Mouse (Mus musculus) C2C12 (cell line): Measurements from ENCODE around the gene Qprt.

ENCODE experiments used
- CTCF ChIP-seq: IDR thresholded peaks from one replicate; pipeline ENCODE4 v1.5.1; 2011; ENCODE audit not compliant: control insufficient read depth, insufficient read depth, insufficient read length
- FOSL1 ChIP-seq: IDR thresholded peaks from one replicate; pipeline ENCODE4 v1.8.0; 2011; ENCODE audit warnings: mild to moderate bottlenecking, low read length; ENCODE audit not compliant: poor library complexity, insufficient read depth, severe bottlenecking
- MAX ChIP-seq: IDR thresholded peaks from one replicate; pipeline ENCODE4 v1.6.1; 2011; ENCODE audit warnings: mild to moderate bottlenecking, control low read depth
- MYOD1 ChIP-seq: IDR thresholded peaks from one replicate; pipeline ENCODE4 v1.6.1; 2011; ENCODE audit warnings: low read depth; ENCODE audit not compliant: control insufficient read depth, insufficient read length
- MYOG ChIP-seq: IDR thresholded peaks from one replicate; pipeline ENCODE4 v1.6.1; 2011; ENCODE audit not compliant: control insufficient read depth, insufficient read length; ENCODE audit errors: extremely low read depth
- USF1 ChIP-seq: IDR thresholded peaks from one replicate; pipeline ENCODE4 v1.6.1; 2011; ENCODE audit warnings: low read depth, mild to moderate bottlenecking, control low read depth, moderate library complexity

DNA sequence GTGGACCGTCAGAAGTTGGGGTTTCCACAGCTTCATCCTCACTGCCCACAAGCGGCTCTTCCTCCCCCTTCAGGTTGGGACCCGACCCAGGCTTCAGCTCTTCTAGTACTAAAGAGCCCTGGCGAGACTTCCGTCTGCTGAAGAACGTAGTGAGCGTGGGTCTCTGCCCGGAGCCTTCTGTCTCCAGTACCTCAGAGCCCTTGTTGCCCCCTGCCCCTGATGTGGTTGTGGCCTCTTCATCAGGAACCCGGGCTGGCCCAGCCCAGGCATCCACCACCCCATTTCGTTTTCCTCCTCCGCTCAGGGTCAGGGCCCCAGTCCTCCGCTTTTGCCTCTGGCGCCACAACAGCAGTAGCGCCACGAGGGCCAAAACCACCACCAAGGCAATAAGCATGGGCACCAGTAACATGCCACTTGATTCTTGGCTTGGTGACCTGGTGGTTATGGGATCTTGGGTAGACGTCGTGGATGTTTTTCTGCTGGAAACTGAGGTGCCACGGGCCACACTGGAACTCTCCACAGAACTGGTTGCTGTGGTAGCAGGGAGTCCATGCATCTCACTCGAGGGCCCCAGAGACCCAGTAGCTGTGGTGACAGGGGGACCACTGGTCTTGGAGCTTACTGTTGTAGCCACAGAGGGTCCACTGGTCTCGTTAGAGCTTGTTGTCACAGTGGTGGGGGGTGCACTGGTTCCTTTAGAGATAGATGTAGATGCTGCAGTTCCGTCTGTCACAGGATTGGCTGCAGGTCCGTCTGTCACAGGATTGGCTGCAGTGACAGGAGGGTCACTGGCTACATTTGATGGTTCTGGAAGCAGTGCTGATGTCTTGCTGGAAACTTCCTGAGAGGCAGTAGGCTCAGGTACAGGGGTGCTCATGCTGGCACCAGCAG lies 14.4 kb upstream of the Qprt start:
- TF ChIP-seq CTCF (no peak), USF1 (no peak), MYOG (no peak), MYOD1 (no peak), MAX (no peak), FOSL1 (no peak)
